Mouse (Mus musculus): ENCODE results near the gene Sclt1.

Sclt1 gene

DNA sequence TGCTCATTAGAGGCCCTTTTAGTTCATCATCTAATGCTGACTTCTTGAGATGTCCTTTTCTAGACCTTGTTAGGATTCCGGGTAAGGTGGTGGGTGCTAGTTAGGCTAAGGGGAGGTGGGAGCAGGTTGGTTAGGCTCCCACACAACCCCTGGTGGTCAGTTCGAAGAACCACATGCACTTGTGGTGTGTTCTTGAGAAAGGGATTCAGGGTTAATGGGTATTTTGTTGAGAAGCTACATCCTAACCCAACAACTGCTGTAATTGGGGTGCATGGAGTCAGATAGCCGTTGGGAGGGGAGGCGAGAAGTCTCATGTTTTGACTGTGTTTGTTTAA, 136.0 kb downstream of the Sclt1 start:
- in situ Hi-C loops (cut with MboI, MseI), result no loop called here

DNA sequence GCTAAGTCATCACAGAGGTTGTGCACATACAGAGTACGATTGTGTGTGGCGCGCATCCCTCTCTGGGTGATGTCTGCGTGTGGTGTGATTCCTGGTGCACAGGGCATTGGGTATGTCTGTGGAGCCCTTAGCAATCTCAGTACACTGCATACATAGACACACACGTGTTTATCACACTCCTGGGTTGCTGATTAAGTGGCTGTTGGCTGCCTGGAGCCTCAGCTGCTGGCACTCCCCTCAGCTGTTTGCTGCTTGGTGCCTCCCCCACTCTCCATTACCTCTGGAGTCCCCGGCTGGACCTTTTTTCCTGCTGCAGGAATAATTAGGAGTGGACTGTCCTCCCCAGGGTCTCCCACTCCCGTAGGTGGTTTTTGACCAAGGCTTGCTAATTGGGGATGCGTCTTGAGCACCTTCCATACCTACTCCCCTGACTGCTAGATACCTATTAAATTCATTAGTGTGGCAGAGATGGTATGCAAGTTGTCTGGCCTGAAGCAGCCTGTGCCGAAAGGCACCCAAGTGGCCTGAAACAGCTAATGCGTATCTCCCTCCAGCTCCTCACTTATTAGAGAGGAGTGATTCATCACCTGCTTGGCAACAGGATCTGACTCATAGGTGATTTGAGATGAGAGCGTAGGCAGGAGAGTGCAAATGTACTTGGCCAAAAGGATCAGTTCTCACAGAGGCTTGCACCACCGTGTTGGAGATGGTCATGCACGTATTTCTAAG, 136.5 kb downstream of the Sclt1 start:
- in situ Hi-C loops (cut with MboI, MseI), result no loop called here

DNA sequence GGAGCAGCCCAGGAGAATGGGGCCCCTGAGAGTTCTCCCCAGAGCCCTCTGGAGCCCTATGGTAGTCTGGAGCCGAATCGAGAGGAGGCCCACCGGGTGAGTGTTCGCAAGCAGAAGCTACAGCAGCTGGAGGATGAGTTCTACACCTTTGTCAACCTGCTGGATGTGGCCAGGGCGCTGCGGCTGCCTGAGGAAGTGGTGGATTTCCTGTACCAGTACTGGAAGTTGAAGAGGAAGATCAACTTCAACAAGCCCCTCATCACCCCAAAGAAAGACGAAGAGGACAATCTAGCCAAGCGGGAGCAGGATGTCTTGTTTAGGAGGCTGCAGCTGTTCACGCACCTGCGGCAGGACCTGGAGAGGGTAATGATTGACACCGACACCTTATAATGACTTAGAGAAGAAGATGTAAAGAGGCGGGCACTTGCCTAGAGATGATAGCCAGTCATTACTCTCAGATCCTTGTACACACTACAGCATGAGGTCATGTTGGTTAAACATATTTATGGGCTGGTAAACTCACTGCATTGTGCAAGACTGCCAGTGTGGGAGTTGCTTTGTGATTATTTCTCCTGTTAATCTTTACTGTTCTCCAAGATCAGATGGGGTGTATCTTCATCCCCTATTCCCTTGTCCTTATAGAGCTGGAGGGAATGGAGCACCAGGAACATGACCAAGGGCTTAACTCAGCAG, 137.5 kb downstream of the Sclt1 start:
- in situ Hi-C loops (cut with MboI, MseI), result no loop called here

DNA sequence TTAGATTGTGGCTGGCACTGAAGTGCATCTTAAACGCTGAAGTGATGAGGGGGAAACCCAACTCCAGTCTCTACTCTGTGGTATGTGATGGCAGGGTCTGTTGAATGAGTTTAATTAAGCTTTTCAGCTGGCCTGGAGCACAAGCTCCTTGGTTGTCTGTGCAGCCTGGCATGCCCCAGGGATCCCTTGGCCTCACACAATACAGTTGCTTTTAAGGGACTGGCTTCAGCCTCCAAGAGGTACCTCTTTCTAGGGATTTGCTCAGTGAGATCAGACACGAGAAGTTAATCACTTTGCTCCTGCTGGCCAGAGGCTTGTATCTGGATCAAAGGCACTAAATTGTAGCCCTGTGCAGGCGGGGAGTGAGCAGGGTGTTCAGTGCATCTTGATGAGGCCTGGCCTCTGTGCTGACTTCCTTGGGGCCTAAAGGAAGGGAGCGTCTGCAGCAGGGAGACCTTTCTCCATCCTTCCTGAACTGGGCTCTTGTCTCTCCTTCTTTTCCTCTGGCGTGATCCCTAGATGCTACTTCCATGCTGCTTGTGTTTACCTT, 138.8 kb downstream of the Sclt1 start:
- in situ Hi-C loops (cut with MboI, MseI), result no loop called here

DNA sequence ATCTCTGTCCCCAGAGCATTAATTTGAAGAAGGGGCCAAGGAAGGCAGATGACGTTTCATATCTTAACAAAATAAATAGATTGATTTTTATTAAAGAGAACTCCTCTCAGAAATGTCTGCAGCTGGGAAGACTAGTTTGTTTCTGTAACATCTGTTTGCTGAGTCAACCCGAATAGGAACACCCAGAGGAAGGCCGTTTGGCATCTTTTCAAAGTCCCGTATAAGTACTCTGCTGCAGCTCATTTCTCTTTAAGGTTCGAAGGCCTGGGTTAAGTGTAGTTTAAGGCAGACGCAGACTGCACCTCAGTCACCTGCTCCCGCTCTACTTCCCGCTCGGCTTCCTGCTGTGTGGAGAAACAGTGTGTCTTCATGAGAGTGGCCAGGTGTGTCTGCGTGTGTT, 139.4 kb downstream of the Sclt1 start:
- in situ Hi-C loops (cut with MboI, MseI), result no loop called here

DNA sequence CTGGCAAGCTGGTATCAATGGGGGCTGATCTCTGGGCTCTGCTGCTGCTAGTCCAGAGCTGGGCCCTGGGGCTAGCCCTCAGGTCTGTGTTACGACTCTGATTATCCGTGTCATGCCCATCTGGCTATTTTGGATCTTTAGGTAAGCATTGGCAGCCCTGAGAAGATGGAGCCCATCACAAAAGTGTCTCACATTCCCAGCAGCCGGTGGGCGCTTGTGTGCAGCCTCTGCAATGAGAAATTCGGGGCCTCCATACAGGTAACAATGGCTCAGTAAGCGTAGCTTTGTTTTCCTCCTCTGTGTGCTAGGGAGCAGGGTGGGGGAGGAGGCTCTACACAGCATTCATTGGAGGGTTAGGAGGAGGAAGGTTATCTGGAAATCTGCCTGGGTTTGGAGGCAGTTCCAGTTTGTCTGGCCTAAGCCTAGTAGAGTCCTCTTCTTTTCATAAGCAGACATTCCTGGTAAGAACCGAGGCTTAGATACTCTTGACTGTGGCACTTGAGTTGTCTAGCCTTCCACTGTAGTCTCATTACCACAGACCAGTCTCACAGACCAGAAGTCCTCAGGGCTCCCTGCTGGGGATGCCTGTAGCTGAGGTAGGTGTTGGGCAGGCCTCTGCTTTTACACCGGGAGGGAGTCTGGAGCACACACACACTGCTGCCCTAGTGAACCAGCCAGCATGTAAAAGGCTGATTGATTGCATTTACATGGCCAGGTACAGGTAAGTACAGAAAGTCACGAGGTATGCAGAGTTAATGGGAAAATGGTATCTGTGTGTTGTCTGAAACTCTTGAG, 140.9 kb downstream of the Sclt1 start:
- in situ Hi-C loops (cut with MboI, MseI), result no loop called here

DNA sequence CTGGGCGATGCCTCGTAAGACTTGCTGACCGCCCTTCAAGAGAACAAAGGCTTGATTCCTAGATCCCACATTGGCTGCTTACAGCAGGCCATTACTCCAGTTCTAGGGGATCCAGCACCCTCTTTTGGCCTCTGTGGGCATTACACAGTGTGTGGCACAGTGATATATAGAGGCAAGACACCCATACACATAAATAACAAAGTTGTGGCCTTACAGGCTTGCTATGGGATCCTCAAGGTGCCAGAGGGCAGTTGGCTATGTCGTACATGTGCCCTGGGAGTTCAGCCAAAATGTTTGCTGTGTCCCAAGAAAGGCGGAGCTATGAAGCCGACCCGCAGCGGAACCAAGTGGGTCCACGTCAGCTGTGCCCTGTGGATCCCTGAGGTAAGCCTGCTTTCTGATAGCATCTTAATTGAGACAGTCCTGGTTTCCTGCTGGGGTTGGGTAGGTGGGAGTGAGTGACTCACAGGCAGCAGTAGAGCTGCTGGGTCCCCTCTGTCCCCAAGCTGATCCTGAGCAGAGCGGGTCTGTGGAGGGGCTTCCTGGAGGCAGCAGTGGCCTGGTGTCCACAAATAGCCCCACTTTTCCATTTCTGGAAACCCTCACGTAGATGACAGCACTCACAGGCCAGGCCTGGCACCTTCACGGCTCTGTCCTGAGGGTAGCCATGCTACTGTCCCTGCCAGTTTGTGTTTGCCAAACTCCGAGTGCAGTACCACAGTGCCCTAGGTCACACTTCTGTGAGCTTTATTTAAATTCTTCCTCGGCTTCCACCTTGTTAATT, 142.3 kb downstream of the Sclt1 start:
- in situ Hi-C loops (cut with MboI, MseI), result loop anchor here (25.0 kb wide), 1 partner anchor 1063 kb away; the partner anchor contains the start of gene Intu

DNA sequence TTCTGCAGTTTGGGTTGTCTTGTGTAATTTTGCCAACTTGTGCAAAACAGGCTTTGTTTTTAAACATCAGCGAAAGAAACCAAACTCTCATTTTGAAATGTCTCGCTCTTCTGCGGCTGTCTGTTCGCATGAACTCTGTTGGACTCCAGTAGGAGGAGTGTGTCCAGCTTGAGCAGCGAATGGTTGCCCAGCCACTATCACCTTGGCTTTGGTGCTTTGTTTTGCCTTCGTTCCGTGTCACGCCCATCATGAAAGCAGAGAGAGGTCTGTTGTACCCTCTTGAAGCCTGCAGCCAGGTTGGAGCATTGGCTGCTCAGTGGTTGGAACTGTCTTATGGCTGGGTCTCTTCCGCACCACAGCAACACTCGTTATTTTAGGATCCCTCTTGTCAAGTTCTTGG, 143.1 kb downstream of the Sclt1 start:
- in situ Hi-C loops (cut with MboI, MseI), result loop anchor here (25.0 kb wide), 1 partner anchor 1062 kb away; the partner anchor contains the start of gene Intu

DNA sequence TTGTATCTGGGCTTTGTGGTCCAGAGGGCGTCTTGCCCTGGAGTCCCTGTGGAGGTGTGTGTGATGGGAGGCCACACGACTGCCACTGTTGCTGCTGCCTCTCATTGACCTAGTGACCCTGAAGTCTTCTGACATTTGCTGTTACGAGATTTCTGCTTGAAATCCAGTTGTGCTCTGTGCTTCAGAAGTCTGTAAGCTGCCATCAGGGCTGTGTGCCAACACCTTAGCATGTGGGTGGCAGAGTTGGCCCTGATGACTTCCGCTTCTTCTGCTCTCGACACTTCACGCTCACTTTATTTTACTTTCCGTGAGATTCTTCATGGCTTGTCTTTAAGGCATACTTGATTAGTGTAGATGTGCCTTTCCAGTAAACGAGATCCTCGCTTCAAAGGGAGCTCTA, 143.9 kb downstream of the Sclt1 start:
- in situ Hi-C loops (cut with MboI, MseI), result loop anchor here (25.0 kb wide), 1 partner anchor 1061 kb away; the partner anchor contains the start of gene Intu

DNA sequence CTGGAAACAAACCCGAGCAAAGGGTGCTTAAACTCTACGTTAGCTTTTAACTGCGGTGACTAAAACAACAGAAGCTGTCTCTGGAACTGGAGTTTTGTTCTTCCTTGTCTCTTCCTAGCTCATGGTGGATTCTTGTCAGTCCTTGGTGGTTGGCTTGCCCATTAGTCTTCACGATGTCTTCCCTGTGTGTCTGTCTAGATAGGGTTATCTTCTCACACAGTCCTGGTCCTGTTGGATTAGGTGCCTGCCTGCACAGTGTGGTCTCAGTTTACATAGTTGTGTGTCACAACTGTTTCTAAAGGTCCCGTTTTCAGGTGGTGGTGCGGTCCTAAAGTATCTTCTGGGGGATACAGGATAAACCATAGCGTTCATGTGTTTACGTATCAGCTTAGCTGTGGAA, 145.3 kb downstream of the Sclt1 start:
- in situ Hi-C loops (cut with MboI, MseI), result loop anchor here (25.0 kb wide), 1 partner anchor 1060 kb away; the partner anchor contains the start of gene Intu

DNA sequence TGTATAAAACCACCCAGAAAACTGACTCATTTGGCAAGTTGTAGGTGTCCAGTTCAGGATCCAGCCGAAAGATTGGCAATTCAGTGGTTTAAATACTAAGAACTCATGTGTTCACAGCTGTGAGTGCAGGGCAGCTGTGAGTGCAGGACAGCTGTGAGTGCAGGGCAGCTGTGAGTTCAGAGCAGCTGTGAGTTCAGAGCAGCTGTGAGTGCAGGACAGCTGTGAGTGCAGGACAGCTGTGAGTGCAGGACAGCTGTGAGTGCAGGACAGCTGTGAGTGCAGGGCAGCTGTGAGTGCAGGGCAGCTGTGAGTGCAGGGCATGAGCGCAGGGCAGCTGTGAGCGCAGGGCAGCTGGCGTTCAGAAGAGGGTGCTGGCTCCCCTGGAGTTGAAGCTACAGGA, 147.3 kb downstream of the Sclt1 start:
- in situ Hi-C loops (cut with MboI, MseI), result loop anchor here (25.0 kb wide), 1 partner anchor 1058 kb away; the partner anchor contains the start of gene Intu

DNA sequence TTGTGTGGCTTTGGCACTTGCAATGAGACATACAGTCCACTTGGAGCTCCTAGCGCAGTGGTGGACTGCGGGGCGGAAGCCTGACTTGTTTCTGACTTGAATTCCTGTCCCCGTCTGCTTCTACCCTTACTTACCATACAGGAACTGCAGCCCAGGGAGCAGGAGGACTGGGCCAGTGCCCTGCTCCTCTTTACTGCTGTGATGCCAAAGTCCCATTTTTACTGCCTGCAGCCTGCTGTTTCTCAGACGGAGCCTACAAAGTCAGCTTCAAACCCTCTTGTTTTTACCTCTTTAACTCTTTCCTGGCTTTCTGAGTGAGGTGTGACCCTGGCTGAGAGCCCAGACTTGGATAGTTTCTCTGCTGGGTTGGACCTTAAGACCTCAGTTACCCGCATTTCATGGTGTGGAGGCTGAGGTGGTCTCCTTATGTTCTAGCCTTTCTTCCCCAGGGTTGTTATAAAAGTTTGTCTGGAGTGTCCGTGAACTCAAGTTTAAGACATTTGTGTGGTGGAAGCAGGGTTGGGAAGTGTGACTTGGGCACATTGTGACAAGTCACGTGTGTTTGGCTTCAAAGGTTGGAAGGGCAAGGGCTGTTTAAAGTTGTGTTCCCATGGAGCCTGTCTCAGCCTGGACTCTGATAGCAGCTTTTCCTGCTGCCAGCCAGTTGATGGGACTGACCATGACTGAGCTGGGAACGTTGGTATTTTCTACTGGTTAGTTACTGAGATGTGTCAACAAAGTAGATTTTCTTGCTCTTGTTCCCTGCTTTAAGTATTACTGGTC, 148.0 kb downstream of the Sclt1 start:
- in situ Hi-C loops (cut with MboI, MseI), result loop anchor here (25.0 kb wide), 1 partner anchor 1057 kb away; the partner anchor contains the start of gene Intu

DNA sequence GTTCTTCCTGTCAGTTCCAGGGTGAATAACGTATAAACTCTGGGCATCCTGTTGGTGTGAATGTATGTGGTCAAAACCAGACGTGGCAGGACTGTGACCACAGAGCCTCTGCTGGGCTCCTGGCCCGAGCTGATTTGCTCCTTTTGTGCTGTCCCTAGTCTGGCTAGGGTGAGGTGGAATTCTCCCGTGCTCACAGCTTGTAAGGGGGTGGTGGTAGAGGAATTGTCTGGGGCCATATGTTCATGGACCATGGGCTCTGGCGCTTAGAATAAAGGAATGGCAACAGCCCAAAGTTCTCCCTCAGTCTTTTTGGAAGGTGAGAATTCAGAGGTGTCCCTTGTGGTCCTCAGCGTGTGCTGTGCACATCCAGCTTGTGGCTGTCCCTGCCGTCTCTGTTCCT, 149.5 kb downstream of the Sclt1 start:
- in situ Hi-C loops (cut with MboI, MseI), result loop anchor here (25.0 kb wide), 1 partner anchor 1056 kb away; the partner anchor contains the start of gene Intu

DNA sequence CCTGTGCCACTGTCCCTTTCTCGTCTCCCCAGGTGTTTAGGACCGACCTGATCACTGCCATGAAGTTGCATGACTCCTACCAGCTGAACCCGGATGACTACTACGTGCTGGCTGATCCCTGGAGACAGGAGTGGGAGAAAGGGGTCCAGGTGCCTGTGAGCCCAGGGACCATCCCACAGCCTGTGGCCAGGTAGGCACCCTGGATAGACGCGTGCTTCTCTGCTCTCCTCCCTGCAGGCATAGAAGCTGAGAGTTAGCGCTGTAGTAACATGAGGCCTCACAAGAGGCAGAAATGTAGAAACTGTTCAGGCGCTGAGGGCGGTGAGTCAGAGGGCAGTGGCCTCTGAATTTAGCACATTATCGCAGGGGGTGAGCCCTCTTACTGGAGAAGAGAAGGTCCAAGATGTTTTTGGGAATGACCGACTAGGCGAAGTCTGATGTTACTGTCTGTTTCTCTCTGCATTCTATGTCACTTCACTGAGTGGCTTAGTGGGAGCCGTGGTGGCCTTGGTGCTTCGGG, 150.6 kb downstream of the Sclt1 start:
- in situ Hi-C loops (cut with MboI, MseI), result loop anchor here (25.0 kb wide), 1 partner anchor 1054 kb away; the partner anchor contains the start of gene Intu

DNA sequence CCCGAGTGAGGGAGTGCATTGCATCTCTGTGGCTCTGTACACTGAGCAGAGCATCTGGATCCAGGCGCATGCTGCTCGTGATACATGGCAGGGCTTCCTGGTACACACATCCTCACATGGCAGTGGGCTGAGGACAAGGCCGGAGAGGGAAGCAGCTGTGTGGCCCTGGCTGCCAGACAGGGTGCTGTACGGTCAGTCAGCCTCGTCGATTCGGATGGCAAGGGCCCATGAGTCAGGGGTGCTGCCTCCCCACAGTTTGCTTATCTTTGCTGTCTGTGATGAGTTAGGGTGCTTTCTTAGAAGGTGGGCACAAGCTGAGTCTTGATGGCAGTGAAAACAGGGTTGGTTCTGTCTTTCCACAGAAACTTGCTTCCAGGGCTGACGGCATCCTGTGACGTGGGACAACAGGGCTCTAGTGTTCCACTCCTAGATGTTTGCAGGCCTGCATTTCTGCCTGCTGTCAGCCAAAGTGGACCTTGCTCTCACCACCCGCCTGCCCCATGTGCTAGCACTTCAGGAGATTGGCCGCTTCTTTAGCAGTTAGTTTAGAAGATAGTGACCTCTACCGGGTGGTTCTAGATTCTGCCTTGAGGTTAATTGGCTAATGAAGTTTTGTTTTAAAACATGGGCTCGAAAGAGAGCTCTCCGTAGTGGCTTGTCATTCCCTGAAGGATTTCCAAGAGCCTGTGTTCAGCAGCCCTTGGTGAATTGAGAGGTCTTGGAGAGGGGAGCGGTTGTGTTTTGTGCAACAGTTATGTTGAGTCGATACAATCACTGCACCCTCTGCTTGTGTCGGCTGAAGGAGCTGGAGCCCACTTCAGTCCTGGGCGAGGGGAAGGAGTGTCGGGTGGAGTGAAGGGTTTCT, 151.4 kb downstream of the Sclt1 start:
- in situ Hi-C loops (cut with MboI, MseI), result loop anchor here (25.0 kb wide), 1 partner anchor 1054 kb away; the partner anchor contains the start of gene Intu

DNA sequence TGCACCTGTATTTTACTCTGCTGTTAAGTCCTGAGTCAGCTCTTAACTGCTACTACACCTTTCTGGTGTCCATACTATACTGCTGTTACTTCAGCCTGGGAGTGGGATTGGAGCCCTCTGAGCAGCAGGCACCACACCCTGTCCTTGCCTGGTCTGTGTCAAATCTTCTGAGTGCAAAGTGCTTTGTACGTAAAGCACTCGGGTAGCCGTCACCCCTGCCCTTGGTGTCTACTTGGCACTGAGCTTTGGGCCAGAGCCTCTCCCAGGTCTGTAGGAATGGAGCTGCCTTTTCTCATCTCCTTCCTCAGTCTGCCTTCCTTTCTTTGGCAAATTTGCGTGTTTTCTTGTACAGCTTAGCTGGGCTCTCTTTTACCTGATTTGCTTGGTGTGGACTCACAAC, 152.3 kb downstream of the Sclt1 start:
- in situ Hi-C loops (cut with MboI, MseI), result loop anchor here (25.0 kb wide), 1 partner anchor 1053 kb away; the partner anchor contains the start of gene Intu

DNA sequence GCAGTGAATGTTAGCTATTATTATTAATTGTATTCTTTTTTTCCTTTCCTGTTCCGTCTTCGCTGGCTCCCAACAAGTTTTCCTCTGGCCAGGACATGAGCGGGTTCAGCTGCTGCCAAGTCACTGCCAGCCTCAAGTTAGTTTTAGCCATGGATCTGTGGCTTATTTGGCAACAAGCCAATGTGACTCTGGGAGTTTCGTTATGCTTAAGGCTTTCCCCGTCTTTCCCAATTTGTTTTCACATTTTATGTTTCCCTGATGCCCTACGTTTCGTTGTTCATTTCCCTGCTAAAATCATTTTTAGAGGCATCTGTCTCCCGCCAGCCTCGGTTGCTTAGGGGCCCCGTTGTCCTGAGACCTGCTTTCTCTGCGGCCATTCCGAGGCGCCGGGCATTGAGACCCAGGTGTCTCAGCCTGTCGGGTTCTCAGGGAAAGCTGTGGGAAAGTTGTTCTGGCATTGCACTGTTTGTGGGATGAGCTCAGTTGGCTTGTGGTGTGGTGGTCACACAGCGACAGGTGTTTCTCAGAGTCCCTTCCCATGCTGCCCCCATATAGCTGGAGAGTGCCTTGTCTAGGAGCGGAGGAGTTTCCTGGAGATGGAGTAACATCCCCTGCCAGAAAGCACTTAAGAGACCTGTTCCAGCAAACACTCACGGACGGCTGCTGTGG, 152.9 kb downstream of the Sclt1 start:
- in situ Hi-C loops (cut with MboI, MseI), result loop anchor here (25.0 kb wide), 1 partner anchor 1052 kb away; the partner anchor contains the start of gene Intu

DNA sequence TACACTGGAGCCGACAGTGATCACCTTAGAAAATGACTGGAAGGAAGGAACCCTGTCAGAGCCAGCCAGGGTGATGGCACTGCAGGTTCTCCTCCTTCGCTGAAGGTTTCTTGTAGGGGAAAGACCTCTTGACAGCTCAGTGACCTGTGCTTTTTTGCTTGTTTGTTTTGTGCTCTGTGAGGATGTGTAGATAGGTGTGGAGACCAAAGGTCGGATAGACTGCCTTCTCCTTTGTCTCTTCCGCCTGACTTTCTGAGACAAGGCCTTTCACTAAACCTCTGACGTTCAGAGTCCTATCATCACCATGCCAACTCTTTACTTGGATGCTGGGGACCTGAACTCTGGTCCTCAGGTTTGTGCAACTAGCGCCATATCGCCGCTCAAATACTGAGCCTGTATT, 153.8 kb downstream of the Sclt1 start:
- in situ Hi-C loops (cut with MboI, MseI), result loop anchor here (25.0 kb wide), 1 partner anchor 1051 kb away; the partner anchor contains the start of gene Intu

Measured in T-helper 1 cell (primary cell).